Comparison of ENCODE assay signal across 8 mouse cellular contexts in the genomic region with DNA sequence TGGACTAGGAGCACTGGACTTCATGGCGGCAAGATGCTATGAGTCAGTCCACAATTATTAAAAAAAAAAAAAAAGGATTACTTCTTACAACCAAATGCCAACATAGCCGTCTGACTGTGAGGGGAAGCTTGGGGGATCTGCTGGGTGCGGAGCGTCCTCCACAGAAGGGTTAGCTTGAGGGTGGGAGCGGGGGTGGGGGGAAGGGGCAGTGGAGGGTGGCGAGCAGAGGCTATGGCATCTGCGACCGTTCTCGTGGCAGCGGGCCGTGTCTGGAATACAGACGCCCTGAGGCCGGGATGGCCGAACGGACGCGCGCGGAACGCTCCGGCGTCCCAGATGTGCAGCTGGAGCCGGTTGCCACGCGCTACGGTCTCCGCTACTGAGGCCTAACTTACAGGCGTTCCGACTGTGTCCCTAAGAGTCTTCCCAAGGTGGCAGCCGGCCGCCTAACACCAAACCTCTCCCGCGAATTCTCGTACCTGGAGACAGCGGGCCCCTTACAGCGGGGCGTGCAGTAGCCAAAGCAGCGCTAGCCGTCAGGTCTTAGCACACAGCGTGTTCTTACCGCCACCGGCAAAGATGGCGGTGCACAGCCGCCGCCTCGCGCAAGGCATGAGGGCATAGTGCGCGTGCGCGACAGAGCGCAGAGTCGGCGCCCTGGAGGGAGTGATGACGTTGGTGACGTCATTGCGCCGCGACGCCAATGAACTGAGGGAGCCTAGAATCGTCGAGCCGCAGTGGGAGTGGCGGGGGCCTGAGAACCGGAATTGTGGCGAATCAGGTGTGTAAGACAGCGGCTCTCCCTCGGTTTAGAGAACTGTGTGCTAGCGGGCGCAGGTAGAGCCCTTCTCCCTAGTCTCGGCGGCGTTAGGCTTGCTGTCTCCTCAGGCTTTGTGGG. TPM values are rescaled to one million over a fixed set of nuclear protein-coding genes. Genes with fewer than 3 reads are reported as not detected.
DNase-seq lines count a peak whose midpoint lies in the region; ATAC-seq lines count a peak whose summit lies in the region.

A gene (minus strand): TSS at position 677 of the 898 bp plus-strand sequence.
A gene (plus strand): TSS at position 757 of the 898 bp plus-strand sequence.

- ATAC-seq in forebrain, embryonic 14.5 days, result peak; percentile 99
- ATAC-seq in neural tube, embryonic 15.5 days (ENCODE audit: low FRiP score), result peak; percentile 99

- H3K36me3 ChIP-seq in forebrain, embryonic 14.5 days (ENCODE audit: control insufficient read depth, insufficient read depth, low read length), result peaks cover 13% of the 10 kb centered on the region
- H3K36me3 ChIP-seq in neural tube, embryonic 15.5 days, result peaks cover 17% of the 10 kb centered on the region

- peak within 1 kb of the TSS; percentile 87 for H3K4me3 ChIP-seq in forebrain, embryonic 14.5 days (ENCODE audit: low read depth, low read length)
- peak within 1 kb of the TSS; percentile 91 for H3K4me3 ChIP-seq in neural tube, embryonic 15.5 days (replicated peaks)

- intact Hi-C loops in heart, postnatal 14 days (cut with DNase I), result loop anchor here (5.0 to 10.0 kb wide), 2 partner anchors 74 to 1303 kb away; a partner anchor contains a TSS

- under 1% methylated on average over 73 of the region's 73 CpGs for WGBS in forebrain, embryonic 14.5 days
- WGBS in neural tube, embryonic 15.5 days, result under 1% methylated on average over 73 of the region's 73 CpGs

- no peaks in the 10 kb centered on the region for H3K9me3 ChIP-seq in forebrain, embryonic 14.5 days (replicated peaks; ENCODE audit: control insufficient read depth, low read length)
- no peaks in the 10 kb centered on the region for H3K9me3 ChIP-seq in neural tube, embryonic 15.5 days (replicated peaks)

- peak; percentile 100 for DNase-seq in ES-CJ7 (ENCODE audit: low read depth, low spot score)
- DNase-seq in cerebellum, adult 11 months, result peak; percentile 98
- DNase-seq in forebrain, embryonic 14.5 days (ENCODE audit: low spot score), result peak; percentile 99
- DNase-seq in heart, postnatal 14 days, result peak; percentile 99
- peak; percentile 98 for DNase-seq in layer of hippocampus, adult 11-12 months (ENCODE audit: low spot score)
- peak; percentile 97 to 98 for DNase-seq in lung, adult 18-20 months
- DNase-seq in testis, postnatal 14 days (ENCODE audit: low spot score), result peak; percentile 98

- H3K27me3 ChIP-seq in forebrain, embryonic 14.5 days (replicated peaks; ENCODE audit: control insufficient read depth, insufficient read depth, low read length), result no peaks in the 10 kb centered on the region
- H3K27me3 ChIP-seq in neural tube, embryonic 15.5 days (replicated peaks), result no peaks in the 10 kb centered on the region

- peak within 1 kb of the TSS; percentile 77 for H3K9ac ChIP-seq in forebrain, embryonic 14.5 days (ENCODE audit: low read length)
- H3K9ac ChIP-seq in neural tube, embryonic 15.5 days (replicated peaks), result peak within 1 kb of the TSS; percentile 88

- H3K4me2 ChIP-seq in forebrain, embryonic 14.5 days (ENCODE audit: low read length), result peak within 1 kb of the TSS; percentile 68
- peak within 1 kb of the TSS; percentile 78 for H3K4me2 ChIP-seq in neural tube, embryonic 15.5 days

- H3K4me1 ChIP-seq in forebrain, embryonic 14.5 days (ENCODE audit: control insufficient read depth, insufficient read depth, low read length), result peaks cover 4% of the 10 kb centered on the region; the same call in 1 of the 2 replicates
- H3K4me1 ChIP-seq in neural tube, embryonic 15.5 days, result peaks cover 12% of the 10 kb centered on the region

- peak within 1 kb of the TSS; percentile 80 for H3K27ac ChIP-seq in forebrain, embryonic 14.5 days (ENCODE audit: low read depth, low read length)
- peak within 1 kb of the TSS; percentile 94 for H3K27ac ChIP-seq in neural tube, embryonic 15.5 days (replicated peaks)

RNA-seq across cellular contexts. Expression of the first gene that starts in this region (rescaled TPM):
- polyA plus RNA-seq in forebrain, embryonic 14.5 days (2014; fragmentation: Nextera tagmentation; extraction: Ambion mirVana), result 62.6 and 75.0 TPM in 2 replicates
- 10 to 100 TPM; 45.8 to 54.2 TPM for total RNA-seq in heart, postnatal 14 days (2021)
- polyA plus RNA-seq in neural tube, embryonic 15.5 days (2015; fragmentation: Nextera tagmentation; extraction: Ambion mirVana), result 80.6 and 89.9 TPM in 2 replicates

RNA-seq across cellular contexts. Expression of the second gene that starts in this region (rescaled TPM):
- 41.5 and 53.5 TPM in 2 replicates for polyA plus RNA-seq in forebrain, embryonic 14.5 days (2014; fragmentation: Nextera tagmentation; extraction: Ambion mirVana)
- total RNA-seq in heart, postnatal 14 days (2021), result 1 to 10 TPM; 4.5 to 5.0 TPM
- 35.7 and 37.5 TPM in 2 replicates for polyA plus RNA-seq in neural tube, embryonic 15.5 days (2015; fragmentation: Nextera tagmentation; extraction: Ambion mirVana)

Comparison
In these comparisons a context has a peak if more than half of its experiments do, and no peak if none do; other contexts are left out.
1. Peak in every context shown above with its lines: DNase-seq, ATAC-seq, H3K4me3 ChIP-seq and H3K27ac ChIP-seq.